Mouse (Mus musculus): ENCODE measurements around the gene Troap.

The Troap gene

DNA sequence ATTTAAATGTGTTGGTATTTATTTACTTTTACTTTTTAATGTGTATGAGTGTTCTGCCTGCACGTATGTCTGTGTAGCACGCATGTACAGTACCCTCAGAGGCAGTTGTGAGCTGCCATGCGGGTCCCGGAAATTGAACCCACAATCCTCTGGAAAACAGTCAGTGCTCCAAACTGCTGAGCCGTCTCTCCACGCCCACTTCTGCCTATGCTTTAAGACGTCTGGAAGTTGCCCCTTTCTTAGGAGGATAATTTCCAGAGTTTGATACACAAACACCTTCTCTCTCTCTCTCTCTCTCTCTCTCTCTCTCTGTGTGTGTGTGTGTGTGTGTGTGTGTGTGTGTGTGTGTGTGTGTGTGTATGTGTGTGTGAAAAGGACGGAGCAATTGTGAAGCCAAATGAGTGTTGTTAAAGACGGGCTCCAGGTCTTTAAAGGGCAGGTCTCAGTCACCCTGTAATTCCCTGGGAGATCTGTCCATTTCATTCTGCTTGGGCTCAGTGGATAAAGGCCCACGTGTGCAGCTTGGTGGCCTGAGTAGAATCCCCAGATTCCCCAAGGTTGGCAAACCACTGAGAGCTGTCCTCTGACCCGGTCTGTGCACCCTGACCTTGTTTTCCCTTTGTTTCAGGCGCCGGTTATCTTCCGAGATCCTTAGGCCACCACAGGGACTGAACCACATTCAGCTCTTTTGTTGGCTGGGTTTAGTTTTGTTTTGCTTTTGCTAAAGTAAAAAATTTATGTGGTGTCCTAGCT, 40.1 kb downstream of the Troap start:
- no peak for DNase-seq (ENCODE audit: low read depth)

DNA sequence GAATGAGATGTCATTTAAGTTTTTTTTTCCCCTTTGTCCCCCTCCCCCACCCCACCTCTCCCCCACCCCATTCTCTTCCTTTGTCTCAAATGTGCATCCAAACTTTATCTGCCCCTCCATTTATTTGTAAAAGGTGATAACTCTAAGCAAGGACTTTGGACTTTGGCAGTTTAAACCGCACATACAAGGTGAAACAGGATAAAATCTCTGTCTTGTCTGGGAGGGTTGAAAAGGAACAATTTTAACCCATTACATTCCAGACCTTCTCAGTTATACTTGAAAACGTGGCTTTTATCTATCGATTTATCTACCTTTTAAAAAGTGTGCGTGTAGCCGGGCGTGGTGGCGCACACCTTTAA, 40.7 kb downstream of the Troap start:
- DNase-seq (ENCODE audit: low read depth) = no peak

DNA sequence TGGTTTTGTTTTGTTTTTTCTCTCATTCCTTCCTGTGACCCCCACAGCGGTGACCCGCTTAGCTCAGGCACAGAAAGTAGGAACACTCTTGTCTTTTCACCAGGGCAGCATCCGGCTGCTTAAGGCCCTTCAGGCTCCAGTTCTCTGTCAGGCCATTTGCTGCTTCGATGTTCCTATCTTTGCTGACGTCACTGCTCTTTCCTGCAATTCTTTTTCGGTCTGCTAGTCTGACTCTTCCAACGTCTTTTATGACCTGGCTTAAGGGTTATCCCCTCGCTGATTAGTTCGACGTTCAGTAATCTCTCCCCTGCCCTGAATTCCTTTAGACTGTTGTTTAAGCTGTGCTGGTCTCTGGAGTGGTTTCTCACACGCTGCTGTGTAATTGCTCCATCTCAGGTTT, 42.2 kb downstream of the Troap start:
- no peak for DNase-seq (ENCODE audit: low read depth)

DNA sequence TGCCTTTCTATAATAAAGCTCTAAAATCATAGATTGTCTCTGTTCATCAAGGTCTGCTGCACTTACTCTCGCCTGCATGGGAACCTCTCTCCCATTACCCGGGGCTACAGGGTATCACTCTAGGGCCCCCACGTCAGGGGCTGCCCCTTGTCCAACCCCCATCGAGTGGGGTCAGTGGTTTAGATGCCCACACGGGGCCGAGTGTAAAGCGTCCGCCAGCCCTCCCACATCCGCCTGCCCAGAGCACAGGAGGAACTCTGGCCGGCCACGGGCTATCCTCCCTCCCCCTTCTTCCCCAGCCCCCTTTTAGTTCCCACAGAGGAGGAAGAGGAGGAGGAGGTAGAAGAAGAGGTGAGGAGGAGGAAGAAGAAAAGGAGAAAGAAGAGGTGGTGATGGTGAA, 46.4 kb downstream of the Troap start:
- no peak for DNase-seq (ENCODE audit: low read depth)

DNA sequence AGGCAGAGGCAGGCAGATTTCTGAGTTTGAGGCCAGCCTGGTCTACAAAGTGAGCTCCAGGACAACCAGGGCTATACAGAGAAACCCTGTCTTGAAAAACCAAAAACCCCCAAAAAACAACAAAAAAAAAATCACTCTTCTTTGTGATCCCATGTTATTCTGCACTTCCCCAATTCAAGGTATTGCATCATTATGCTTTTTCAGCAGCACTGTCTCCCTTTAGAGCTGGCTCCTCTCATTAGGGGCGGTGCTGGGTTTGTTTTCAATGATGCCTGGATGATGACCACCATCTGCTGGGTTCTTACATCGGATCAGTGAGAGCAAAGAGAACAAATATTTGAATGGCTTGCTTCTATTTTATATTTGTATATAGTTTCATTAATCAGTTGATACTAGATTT, 48.3 kb downstream of the Troap start:
- no peak for DNase-seq (ENCODE audit: low read depth)

DNA sequence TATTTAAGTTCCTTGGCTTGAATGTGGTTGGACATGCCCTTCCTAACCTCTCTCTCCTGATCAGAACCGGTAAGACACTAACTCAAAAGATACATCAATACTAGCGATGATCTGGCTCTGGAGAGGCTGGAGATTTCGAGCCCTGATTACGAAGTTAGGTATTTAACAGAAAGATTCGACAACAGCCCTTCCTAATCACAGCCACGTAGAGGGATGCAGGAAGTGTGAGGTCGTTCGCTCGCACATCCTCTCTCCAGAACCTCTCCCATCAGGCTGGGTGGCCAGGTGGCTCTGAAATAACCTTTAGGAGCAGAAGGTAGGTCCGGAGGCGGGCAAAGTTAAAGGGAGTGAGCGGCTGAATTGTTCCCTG, 51.3 kb downstream of the Troap start, which contains the start of gene Spats2:
Gene Spats2, plus strand, starts transcription at position 206 of the 370 bp plus-strand sequence.
- DNase-seq (ENCODE audit: low read depth) = peak; percentile 44

DNA sequence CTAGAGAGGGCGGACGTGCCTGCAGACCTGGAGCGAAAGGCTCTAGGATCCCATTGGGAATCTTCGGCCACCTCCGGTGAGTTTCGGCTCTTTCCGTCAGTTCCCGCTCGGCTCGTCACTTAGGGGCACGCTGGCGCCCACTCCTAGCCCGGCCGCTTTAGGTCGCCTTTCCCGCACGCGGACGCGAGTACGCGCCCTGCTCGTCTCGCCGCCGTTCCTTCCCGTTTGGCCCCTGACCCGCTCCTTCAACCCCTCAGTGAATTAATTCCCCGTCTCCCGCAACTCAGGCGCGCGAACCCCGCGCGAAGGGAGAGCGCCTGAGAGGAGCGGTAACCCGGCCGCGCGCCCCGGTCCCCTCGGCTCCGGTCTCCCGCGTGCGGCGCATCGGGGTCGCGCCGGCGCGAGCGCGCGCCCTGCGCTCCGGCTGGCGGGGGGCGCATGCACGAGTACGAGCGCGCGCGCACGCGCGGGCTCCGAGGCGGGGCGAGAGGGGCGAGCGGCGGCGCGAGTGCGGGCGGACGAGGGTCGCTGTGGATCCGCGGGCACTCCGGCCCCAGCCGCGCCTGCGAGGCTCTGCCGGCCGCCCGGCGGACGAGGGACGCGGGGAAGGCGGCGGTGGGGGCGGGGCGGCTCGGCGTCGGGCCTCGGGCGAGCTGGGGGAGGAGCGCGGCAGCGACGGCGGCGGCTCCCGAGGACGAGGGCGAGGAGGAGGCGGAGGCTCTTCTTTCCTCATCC, 51.9 kb downstream of the Troap start:
- DNase-seq (ENCODE audit: low read depth) = peak; percentile 52

DNA sequence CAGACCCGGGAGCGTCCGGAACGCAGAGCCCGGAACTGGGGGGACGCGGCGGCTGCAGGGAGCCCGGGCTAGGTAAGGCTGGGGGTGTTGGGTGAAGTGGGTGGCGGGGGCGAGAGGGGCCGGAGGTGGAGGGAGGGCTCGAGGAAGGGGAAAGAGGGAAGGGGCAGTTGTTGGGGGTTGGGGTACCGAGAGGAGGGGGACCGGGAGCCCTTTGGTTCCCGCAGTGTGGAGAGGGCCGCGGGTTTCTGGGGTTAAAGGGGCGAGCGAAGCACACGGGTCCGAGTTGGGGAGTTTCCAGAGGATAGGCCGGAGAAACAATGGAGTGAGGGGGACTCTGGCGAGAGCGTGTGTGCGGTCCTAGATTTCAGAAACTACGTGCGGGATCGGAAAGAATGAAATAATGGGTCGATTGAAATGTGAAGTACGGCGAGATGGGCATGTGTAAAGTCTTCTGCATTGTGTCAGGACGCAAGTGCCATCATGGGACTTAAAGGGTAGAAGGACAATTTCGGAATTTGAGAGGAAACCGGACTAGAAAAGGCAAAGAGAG, 52.5 kb downstream of the Troap start:
- no peak for DNase-seq (ENCODE audit: low read depth)

DNA sequence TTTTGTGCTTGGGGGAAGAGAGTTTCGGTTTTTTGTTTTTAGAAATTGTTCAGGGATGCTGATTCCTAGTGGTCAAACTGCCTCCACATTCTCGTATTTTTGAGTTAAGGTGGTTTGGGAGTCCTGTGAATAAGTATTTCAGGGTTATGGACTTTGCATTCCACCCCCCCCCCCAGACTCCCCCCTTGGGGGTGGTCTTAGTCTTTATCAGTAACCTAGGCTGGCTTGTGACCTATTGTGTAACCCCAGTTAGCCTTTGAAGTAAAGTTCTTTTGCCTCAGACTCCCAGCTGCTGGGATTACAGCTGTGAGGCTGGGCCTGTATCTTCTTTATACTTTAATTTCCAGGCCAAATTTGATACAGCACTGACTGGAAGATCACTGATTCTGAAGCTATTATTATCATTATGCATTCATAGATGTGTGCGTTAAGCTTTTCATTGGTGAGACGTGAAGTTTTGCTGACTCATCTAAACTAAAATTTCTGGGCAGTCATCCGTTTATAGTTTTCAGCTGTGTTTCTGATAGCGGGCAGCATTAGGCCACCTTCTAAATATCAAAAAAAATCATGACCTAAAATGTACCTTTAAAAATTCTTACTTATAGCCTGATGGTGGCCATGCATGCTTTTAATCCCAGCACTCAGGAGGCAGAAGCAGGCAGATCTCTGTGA, 53.6 kb downstream of the Troap start:
- DNase-seq (ENCODE audit: low read depth) = no peak

DNA sequence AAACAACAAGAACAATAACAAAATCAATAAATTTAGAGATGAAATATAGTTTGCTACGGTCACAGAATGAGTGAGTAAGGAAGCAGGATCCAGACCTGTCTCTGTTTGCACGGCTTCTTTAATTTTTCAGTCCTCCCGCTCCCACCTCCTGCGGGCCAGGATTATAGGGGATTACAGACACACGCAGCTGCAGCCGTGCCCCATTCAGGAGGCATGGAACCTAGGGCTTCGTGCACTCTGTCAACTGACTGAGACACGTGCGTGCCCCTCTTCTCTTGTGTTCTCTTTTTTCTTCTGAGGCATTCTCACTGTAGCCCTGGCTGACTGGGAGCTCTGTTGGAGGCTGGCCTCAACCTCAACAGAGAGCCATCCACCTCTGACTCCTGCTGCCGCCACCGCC, 55.1 kb downstream of the Troap start:
- DNase-seq (ENCODE audit: low read depth) = no peak

DNA sequence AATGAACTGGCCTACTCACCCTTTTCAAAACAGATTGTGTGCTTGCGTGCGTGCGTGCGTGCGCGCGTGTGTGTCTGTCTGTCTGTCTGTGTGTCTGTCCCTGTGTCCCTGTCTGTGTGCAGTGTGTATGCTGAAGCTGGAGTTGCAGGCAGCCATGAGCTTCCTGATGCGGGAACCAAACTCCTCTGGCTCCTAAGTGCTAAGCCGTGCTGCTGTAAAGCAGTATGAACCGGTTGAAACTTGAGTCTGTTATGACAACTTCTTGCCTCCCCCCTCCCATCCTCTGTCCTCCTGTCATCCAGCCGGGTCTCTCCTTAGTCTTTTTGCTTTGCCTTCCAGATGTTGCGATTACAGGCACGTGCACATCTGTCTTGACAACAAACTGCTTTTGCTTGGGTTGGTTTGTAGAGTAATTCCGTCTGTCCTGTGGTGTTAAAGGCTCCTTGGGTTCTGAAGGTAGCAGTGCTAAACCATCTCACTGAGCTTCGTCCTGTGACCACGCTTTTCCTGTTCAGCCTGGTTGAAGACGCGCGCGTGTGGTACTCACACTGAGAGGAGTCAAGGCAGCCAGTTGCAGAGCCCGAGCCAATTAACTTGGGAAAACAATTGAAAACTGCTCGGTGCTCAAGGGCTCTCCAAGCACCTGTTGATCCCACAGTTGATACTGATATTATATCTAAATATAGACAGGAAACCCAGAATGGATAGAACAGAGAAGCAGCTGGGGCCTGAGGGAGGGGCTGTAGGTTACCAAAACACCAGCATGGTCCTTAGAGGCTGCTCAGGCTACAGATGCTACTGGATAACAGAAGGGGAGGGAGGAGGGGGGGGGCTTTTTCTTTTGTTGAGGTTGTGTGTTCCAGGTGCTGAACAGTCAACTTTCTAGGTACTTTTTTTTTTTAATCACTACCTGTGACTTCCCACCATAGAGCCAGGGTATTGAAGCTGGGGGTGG, 55.9 kb downstream of the Troap start:
- no peak for DNase-seq (ENCODE audit: low read depth)

All from induced T-regulatory cell, adult 2 months (primary cell).